Mouse (Mus musculus): Measurements from ENCODE around the gene S100a5. TPM values are rescaled to one million over a fixed set of nuclear protein-coding genes. Genes with fewer than 3 reads are reported as not detected.

The S100a5 gene
- polyA plus RNA-seq, 1 experiment from 2014 or later: not detected

DNA sequence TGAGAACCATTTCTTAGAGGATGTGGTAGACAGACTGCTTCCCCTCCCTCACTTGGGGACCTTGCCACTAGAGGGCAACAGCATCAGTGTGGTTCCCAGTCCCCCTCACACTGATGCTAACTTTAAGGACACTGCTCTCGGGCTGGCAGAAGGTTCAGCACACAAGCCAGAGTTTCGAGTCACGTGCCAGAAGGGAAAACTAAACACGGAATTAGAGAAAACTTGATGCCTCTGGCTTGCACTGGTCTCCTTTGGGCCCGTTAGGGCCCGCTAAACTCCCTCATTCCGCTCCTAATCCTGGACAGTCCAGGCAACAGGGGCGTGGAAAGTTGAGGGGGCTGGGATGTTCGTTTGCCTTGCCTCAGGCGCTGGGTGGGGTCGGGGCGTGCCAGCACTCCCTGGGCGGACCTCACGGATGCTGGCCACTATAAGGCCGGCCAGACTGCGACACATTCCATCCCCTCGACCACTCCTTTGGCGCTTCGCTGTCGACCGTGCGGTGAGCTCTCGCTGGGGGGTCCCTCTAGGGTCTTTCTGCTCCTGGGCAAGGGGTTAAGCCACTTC, 4.5 kb downstream of the S100a5 start, which contains the start of gene S100a6:
Gene S100a6, plus strand, starts transcription at position 155 of the 564 bp plus-strand sequence.
- no peaks in the 10 kb centered on the region for H3K36me3 ChIP-seq
- peak; percentile 57; the same call in 1 of the 2 replicates for ATAC-seq (ENCODE audit: insufficient number of reproducible peaks, insufficient read depth, low FRiP score, low TSS enrichment, low read depth)
- H3K4me1 ChIP-seq: peaks cover 25% of the 10 kb centered on the region
- peak within 1 kb of the TSS; percentile 78 for H3K4me2 ChIP-seq
- WGBS: 0% methylated on average over 23 of the region's 23 CpGs
- peak within 1 kb of the TSS; percentile 8; the same call in 1 of the 2 replicates for H3K27ac ChIP-seq
- H3K27me3 ChIP-seq: no peaks in the 10 kb centered on the region
- H3K9me3 ChIP-seq: no peaks in the 10 kb centered on the region
- H3K9ac ChIP-seq: peak within 1 kb of the TSS; percentile 64
- peak within 1 kb of the TSS; percentile 43 for H3K4me3 ChIP-seq

DNA sequence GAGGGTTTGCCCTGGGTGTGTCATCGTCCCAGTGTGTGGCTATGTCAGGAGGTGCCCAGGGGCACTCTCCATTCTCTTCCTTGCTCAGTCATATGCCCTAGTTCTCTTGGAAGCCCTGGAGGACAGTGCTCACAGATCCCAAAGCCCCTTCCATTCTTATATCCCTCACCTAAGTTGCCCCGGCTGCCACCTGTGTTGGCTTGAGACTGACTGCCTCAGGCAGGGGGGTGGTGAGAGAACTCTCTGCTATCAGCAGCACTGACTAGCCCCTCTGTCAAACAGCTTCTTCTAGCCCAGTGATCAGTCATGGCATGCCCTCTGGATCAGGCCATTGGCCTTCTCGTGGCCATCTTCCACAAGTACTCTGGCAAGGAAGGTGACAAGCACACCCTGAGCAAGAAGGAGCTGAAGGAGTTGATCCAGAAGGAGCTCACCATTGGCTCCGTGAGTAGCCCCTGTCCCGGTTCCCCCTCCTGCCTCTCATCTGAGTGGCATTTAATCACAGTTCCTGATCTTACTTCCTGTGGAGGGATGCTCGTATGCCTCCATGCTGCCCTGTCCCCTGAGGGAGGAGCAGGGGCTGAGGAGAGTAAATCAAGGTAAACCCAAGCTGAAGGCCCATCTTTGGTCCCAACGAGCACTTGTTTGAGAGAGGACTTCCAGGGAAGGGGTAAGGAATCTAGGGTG, 5.3 kb downstream of the S100a5 start:
- H3K27me3 ChIP-seq: no peaks in the 10 kb centered on the region
- peak overlapping the region; percentile 43 for H3K4me3 ChIP-seq
- H3K27ac ChIP-seq: 0 out of 2 replicates have a peak overlapping the region, but pooled peaks have one; percentile 8
- ATAC-seq (ENCODE audit: insufficient number of reproducible peaks, insufficient read depth, low FRiP score, low TSS enrichment, low read depth): no peak
- WGBS: 45% methylated on average over 7 of the region's 7 CpGs
- H3K36me3 ChIP-seq: no peaks in the 10 kb centered on the region
- peak overlapping the region; percentile 64; the same call in 1 of the 2 replicates for H3K9ac ChIP-seq
- no peaks in the 10 kb centered on the region for H3K9me3 ChIP-seq
- H3K4me1 ChIP-seq: peaks cover 25% of the 10 kb centered on the region
- H3K4me2 ChIP-seq: peak overlapping the region; percentile 78

DNA sequence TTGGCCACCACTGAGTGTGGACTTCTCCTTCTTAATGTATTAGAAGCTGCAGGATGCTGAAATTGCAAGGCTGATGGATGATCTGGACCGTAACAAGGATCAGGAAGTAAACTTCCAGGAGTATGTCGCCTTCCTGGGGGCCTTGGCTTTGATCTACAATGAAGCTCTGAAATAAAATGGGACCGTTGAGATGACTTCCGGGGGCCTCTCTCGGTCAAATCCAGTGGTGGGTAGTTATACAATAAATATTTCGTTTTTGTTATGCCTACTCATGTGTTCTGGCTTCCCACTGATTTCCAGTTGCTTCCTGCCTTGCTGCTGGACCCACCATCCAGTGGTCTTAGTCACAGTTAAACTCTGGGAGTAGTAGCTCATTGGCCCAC, 5.8 kb downstream of the S100a5 start:
- no peak for ATAC-seq (ENCODE audit: insufficient number of reproducible peaks, insufficient read depth, low FRiP score, low TSS enrichment, low read depth)
- no peaks in the 10 kb centered on the region for H3K36me3 ChIP-seq
- 83% methylated on average over 6 of the region's 6 CpGs for WGBS
- no peak overlapping the region for H3K27ac ChIP-seq
- H3K4me3 ChIP-seq: no peak overlapping the region
- no peaks in the 10 kb centered on the region for H3K27me3 ChIP-seq
- H3K9ac ChIP-seq: no peak overlapping the region
- no peaks in the 10 kb centered on the region for H3K9me3 ChIP-seq
- peaks cover 25% of the 10 kb centered on the region for H3K4me1 ChIP-seq
- H3K4me2 ChIP-seq: peak overlapping the region; percentile 78

DNA sequence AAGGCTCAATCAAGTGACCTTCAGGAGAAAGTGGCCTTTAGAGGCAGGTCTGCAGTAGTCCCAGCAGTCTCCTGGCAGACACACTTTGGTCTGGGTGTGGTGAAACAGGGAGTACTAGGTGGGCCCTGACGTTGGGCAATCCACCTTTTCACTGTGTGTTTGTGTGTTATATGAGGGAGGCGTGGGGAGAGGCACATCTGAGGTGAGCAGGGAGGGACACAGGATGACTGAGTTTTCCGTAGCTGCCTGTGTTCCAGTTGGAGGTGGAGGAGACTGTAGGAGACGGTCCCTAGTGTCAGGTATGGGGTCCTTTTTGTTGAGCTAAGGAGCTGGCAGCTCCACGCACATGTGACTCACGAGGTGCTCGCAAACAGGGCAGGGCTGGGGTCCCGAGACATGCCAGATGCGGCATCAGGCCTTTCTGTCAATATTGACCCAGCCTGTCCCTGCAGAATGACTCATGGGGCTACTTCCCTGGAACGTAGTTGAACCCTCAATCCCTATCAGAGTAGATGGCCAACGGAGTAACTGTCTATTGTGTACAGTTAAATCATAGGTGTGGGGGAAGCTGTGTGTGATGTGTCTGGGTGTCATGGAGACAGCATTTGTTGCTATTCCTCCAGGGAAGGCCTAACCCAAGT, 6.4 kb downstream of the S100a5 start:
- H3K9ac ChIP-seq: no peak overlapping the region
- H3K36me3 ChIP-seq: no peaks in the 10 kb centered on the region
- no peaks in the 10 kb centered on the region for H3K9me3 ChIP-seq
- ATAC-seq (ENCODE audit: insufficient number of reproducible peaks, insufficient read depth, low FRiP score, low TSS enrichment, low read depth): no peak
- H3K4me1 ChIP-seq: peaks cover 25% of the 10 kb centered on the region
- H3K27me3 ChIP-seq: no peaks in the 10 kb centered on the region
- no peak overlapping the region for H3K4me3 ChIP-seq
- 86% methylated on average over 11 of the region's 11 CpGs for WGBS
- H3K4me2 ChIP-seq: no peak overlapping the region
- H3K27ac ChIP-seq: no peak overlapping the region

DNA sequence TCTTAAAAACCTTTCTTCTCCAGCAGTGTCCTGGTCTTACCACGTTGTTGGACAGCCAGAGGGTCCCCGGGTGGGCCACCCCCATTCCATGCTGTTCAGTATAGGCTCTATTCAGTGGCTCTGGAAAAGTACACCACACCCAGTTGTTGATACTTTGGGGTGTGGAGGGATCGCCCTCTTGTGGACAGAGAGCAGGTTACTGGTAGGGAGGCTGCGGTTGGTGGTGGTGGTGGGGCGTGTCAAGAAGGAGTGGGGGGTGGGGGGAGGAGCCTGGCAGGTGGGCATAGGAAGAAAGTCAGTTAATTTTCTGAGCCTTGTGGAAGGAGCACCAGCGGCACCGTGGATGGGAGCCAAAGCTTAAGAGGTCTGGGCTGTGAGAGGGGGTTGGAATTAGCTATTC, 7.1 kb downstream of the S100a5 start:
- Histone ChIP-seq H3K4me1 (peaks cover 25% of the 10 kb centered on the region), H3K9ac (no peak overlapping the region), H3K27me3 (no peaks in the 10 kb centered on the region), H3K9me3 (no peaks in the 10 kb centered on the region), H3K27ac (no peak overlapping the region), H3K4me2 (no peak overlapping the region), H3K36me3 (no peaks in the 10 kb centered on the region), H3K4me3 (no peak overlapping the region)
- WGBS: 7% methylated on average over 7 of the region's 7 CpGs
- peak; percentile 74 for ATAC-seq (ENCODE audit: insufficient number of reproducible peaks, insufficient read depth, low FRiP score, low TSS enrichment, low read depth)

DNA sequence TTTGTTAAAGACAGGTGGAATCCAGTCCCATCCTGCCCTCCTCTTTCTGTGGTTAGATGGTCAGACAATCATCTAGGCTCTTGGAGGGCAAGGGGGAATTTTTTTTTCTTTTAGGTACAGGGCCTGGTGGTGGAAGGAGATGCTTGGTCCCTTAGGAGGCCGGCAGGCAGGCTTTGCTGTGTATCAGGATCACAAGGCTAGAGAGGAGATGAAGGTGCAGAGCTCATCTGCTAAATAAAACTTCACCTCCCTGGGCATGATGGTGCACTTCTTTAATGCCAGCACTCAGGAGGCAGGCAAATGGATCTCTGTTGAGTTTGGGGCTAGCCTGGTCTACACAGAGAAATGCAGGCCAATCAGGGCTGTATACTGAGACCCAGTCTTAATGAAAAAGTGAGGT, 7.6 kb downstream of the S100a5 start:
- no peaks in the 10 kb centered on the region for H3K36me3 ChIP-seq
- 81% methylated on average over 1 of the region's 1 CpGs for WGBS
- H3K4me1 ChIP-seq: peaks cover 25% of the 10 kb centered on the region
- H3K4me3 ChIP-seq: no peak overlapping the region
- no peaks in the 10 kb centered on the region for H3K27me3 ChIP-seq
- no peak overlapping the region for H3K27ac ChIP-seq
- no peak for ATAC-seq (ENCODE audit: insufficient number of reproducible peaks, insufficient read depth, low FRiP score, low TSS enrichment, low read depth)
- H3K9me3 ChIP-seq: no peaks in the 10 kb centered on the region
- H3K9ac ChIP-seq: no peak overlapping the region
- no peak overlapping the region for H3K4me2 ChIP-seq

DNA sequence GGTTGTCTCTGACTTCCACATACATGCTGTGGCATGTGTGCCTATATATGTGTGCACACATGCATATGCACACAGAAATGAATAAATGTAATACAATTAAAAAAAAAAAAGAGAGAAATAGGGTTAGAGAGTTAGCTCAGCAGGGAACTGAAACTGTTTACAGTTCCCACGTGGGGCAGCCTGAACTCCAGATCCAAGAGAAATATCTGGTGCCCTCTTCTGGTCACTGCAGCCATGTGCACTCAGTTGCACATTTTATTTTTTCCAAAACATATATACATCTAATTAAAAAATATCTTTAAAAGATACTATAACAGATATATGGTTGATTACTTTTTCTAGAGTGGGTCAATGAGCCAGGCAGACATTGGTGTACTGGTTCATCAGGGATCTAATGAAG, 9.3 kb downstream of the S100a5 start:
- 15% methylated on average over 1 of the region's 1 CpGs for WGBS
- Histone ChIP-seq H3K36me3 (no peaks in the 10 kb centered on the region), H3K27me3 (no peaks in the 10 kb centered on the region)

DNA sequence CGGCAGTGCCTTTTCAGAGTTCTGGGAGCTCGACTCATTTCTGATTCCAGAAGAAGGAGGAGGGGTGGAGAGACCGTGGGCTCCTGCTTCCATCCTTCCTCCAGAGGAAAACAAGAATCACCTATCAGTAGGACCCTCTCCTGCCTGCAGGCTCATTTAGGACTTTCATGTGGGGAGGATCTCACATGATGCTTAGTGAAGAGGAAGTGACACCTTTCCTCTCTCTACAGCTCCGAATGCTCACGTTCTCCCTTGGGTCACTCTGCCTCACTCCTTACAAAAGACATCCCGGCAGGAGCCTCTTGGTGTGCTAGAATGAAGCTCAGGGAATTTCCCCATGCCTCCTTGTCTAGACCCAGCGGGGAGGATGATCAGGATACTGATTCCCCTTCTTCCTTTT, 13.2 kb downstream of the S100a5 start:
- no peaks in the 10 kb centered on the region for H3K9me3 ChIP-seq
- ATAC-seq (ENCODE audit: insufficient number of reproducible peaks, insufficient read depth, low FRiP score, low TSS enrichment, low read depth): no peak
- H3K9ac ChIP-seq: no peak overlapping the region
- H3K36me3 ChIP-seq: no peaks in the 10 kb centered on the region
- peaks cover 16% of the 10 kb centered on the region for H3K4me1 ChIP-seq
- no peak overlapping the region for H3K27ac ChIP-seq
- H3K4me2 ChIP-seq: no peak overlapping the region
- WGBS: 63% methylated on average over 7 of the region's 7 CpGs
- no peak overlapping the region for H3K4me3 ChIP-seq
- no peaks in the 10 kb centered on the region for H3K27me3 ChIP-seq

More for the DNA sequence above, 9.3 kb downstream of the S100a5 start:
- no peak for ATAC-seq (ENCODE audit: insufficient number of reproducible peaks, insufficient read depth, low FRiP score, low TSS enrichment, low read depth)
- Histone ChIP-seq H3K9me3 (no peaks in the 10 kb centered on the region), H3K4me2 (no peak overlapping the region), H3K27ac (no peak overlapping the region), H3K9ac (no peak overlapping the region), H3K4me3 (no peak overlapping the region), H3K4me1 (peaks cover 25% of the 10 kb centered on the region)

DNA sequence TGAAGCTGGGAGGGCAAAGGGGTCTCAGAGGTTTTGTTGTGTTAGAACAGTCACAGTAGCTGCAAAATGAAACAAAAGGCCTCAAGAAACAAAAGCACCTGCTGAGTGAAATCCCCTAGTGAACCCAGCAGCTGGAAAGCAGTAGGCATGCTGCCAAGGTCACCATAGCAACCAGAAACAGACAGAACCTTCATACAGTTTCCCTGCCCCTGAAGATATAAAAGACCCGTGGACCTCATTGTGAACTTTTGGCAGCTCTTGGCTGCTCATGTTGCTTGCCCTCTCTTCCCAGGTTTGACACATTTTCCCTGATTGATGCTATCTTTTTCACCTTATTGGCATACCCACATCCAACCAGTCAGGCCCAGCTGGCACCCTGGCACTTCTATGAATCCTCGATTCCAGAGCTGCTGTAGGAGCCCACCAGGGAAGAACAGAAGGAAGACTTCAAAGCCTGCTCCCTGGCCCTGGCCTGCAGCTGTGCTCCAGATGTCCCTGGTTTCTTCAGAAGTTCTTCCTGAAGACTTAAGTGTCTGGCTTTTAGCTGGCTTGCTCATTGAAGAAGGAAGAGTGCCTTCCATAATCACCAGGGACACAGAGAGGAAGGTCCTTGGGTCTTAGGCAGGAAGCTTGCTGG, 15.2 kb downstream of the S100a5 start:
- Histone ChIP-seq H3K4me3 (no peak overlapping the region), H3K27ac (no peak overlapping the region), H3K9ac (no peak overlapping the region), H3K4me1 (peaks cover 16% of the 10 kb centered on the region), H3K36me3 (no peaks in the 10 kb centered on the region), H3K27me3 (no peaks in the 10 kb centered on the region), H3K4me2 (no peak overlapping the region), H3K9me3 (no peaks in the 10 kb centered on the region)
- WGBS: 13% methylated on average over 2 of the region's 2 CpGs
- ATAC-seq (ENCODE audit: insufficient number of reproducible peaks, insufficient read depth, low FRiP score, low TSS enrichment, low read depth): no peak; the same call in 1 of the 2 replicates

DNA sequence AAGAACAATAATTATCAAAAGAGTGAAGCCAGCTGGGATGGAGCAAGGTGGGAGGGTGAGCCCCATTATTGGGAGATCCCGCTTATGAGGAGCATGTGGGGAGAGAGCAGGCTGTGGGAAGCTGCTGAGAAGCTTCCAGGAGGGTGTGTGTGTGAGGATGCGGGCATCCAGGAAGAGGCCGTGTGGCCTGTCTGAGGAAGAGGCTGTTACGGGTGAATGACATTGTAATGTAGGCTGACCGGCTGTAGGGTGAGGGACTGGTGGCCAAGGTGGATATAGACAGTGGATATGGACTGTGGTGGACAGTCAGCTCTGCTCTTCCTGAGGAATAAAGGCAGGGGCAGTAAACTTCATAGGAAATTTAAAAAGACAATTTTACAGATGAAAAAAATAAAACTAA, 17.2 kb downstream of the S100a5 start:
- Histone ChIP-seq H3K9ac (no peak overlapping the region), H3K36me3 (no peaks in the 10 kb centered on the region), H3K27me3 (no peaks in the 10 kb centered on the region), H3K4me2 (no peak overlapping the region), H3K9me3 (no peaks in the 10 kb centered on the region), H3K4me3 (no peak overlapping the region), H3K4me1 (peaks cover 16% of the 10 kb centered on the region), H3K27ac (no peak overlapping the region)
- no peak for ATAC-seq (ENCODE audit: insufficient number of reproducible peaks, insufficient read depth, low FRiP score, low TSS enrichment, low read depth)
- WGBS: 71% methylated on average over 5 of the region's 5 CpGs

DNA sequence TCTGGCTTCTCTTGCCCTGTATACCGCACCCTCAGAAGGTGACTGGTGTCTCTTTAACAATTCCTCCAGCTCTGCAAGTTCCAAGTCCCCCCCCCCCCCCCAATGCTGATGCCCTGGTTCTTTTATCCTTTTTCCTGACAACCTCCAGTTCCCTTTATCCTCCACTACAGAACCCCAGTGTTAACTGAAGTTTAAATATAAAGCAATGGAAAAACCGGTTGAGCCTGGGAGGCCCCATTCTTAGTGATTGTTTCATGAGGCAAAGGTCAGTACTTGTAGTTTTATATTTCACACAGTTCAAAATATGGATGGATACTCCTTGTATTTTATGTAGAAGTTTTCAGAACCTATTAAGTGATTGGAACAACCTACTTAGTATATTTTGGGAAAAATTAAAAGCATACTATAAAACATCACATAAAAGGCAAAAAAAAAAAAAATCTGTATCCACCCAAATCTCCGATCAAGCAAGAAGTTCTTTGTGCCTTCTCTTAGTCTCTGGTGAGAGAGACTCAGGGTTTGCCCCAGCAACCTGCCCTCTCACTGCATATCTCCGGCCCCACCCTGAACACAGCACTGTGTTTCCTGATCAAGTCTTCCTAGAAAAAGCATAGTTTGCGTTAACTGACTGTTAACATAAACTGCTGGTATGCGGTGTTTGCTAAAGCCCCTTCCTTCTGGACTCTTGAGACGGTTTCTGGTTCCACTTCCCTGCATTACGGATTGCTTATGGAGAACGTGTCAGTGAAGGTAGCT, 18.1 kb downstream of the S100a5 start:
- Histone ChIP-seq H3K27ac (peak overlapping the region; percentile 35; the same call in 1 of the 2 replicates), H3K9ac (no peak overlapping the region), H3K36me3 (no peaks in the 10 kb centered on the region), H3K4me2 (no peak overlapping the region), H3K4me1 (peaks cover 16% of the 10 kb centered on the region), H3K4me3 (no peak overlapping the region), H3K9me3 (no peaks in the 10 kb centered on the region), H3K27me3 (no peaks in the 10 kb centered on the region)
- WGBS: 69% methylated on average over 9 of the region's 9 CpGs
- no peak for ATAC-seq (ENCODE audit: insufficient number of reproducible peaks, insufficient read depth, low FRiP score, low TSS enrichment, low read depth)
